Mouse (Mus musculus) CD4-positive helper T cell, adult 2 months (primary cell): ENCODE data around the gene Msi2.

Experiments
- DNase-seq: peaks from one replicate; pipeline ENCODE4 v3.0.0-alpha.2; 2012; ENCODE audit warnings: low read depth, missing footprints, low spot score

Gene Msi2

DNA sequence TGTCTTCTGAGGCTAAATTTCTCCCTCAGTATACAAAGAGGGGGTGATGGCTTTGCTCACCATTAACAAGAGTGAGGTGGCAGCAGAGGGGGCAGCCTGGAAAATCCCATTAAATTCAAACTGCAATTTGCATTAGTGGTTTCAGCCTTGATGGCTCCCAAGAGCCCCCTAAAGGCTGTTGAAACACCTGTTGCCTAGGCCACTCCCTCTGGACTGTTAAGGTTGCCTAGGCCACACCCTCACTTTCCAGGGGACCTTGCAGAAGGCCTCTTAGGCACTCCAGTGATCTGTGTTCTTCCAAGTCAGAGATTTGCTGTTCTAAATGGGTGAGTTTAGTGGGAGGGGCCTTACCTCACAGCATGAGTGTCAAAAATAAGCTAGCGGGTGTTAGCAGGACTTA is 232.3 kb downstream of the Msi2 start:
- no peak for DNase-seq

GRCm38 (mm10) chr11:88485088-88485487 is 233.2 kb downstream of the Msi2 start:
- no peak for DNase-seq

- no peak for DNase-seq
These were observed 234.3 kb downstream of the Msi2 start for GRCm38 (mm10) chr11:88484047-88484446.

DNA sequence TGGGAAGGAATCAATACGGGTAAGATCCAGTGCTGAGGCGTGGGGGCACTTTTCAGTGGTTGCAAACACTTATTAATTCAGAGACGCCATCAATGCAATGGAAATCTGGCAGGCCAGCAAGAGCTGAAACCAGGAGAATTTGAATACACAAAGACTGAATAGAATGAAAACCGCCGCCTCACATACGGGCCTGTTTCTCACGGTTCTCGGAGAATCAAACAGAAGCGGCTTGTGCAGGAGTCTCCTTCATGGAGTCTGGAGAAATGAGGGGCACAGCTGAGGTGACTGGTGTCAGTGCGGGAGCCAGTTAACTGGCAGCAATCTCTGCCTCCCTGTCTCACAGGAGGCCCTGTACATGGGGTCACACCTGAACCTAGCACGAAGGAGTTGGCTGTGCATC is 235.7 kb downstream of the Msi2 start:
- DNase-seq: no peak

DNA sequence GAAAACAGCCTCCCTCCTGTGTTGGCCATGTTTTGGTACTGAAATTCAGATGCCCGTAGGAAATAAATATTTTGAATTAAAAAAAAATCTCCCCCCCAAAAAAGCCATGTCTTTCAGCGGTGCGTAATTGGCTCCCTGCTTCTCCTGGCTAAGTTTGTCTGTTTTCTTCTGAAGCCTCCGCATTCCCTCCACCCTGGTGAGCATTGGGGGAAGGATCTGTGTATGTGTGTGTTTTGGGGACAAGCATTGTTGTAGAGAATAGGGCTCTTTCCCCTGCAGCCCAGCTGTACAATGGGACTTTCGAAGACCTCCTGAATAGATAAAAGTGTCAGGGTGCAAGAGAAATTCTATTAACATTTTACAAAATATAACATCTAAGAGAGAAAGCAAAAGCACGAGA is 236.1 kb downstream of the Msi2 start:
- DNase-seq: no peak

GRCm38 (mm10) chr11:88481602-88482161 is 236.6 kb downstream of the Msi2 start:
- no peak for DNase-seq

- no peak for DNase-seq
These were observed 237.2 kb downstream of the Msi2 start for GRCm38 (mm10) chr11:88481092-88481601.

GRCm38 (mm10) chr11:88479498-88479897 is 238.8 kb downstream of the Msi2 start:
- DNase-seq: no peak

DNA sequence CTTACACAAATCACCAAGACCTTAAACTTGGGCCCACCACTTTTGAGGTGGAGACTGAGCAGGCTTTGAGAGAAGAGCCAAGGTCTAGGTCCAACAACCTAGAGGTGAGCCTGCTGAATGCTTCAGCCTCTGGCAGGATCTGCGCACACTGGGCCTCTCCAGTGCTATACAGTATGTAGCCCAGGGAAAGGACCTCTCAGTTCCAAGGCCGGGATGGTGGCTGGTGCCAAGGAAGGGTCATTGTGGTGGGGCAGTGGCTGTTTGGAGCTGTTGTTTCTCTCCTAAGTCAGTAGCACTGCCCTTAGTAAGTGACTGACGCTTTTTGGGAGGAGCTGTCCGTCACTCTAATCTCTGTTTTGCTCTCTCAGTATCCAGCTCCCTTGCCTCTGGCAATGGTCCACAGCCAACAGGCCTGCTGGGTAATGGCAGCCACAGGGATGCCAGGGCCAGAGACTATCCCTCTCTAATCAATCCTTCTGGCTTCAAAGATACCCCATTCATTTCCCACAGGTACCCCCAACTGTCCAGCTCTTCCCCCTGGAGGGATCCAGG is 243.3 kb downstream of the Msi2 start:
- no peak for DNase-seq

GRCm38 (mm10) chr11:88472731-88473130 is 245.6 kb downstream of the Msi2 start:
- no peak for DNase-seq

GRCm38 (mm10) chr11:88471981-88472647 is 246.2 kb downstream of the Msi2 start:
- no peak for DNase-seq

GRCm38 (mm10) chr11:88470599-88470998 is 247.7 kb downstream of the Msi2 start:
- DNase-seq: no peak

GRCm38 (mm10) chr11:88468996-88469395 is 249.3 kb downstream of the Msi2 start:
- DNase-seq: no peak

DNA sequence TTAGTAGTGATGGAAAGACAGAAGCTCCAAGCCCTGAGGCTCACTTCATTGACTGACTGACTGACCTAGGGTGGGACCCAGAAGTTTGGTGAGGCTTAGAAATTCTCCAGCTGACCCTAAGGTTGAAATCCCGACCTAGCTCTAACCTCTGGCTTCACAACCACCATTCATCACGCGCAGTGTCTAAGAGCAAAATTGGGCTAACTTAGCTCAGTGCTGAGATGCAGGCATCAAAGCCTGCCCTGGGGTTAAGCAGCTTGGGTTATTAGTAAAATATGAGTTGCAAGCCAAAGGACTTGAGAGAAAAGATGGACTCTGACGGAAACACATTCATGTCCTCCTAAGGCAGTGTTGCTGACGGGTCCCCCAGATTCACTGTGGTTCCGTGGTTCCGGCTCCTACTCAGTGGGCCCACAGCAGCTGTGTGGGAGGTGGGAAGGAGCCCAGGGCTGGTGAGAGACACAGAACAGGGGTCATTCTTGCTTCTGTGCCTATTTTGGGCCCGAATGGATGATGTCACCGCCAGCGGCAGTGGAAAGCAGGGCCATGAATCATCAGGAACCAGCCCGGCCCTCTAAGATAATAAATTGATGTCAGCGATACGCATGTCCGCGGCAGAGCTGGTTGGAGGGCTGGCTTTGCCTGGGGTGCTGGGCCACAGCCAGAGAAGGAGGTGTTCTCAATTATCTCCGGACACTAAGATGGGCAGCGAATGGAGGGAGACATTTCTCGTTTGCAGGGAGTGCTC is 250.6 kb downstream of the Msi2 start:
- DNase-seq: peak; percentile 10

GRCm38 (mm10) chr11:88463951-88464350 is 254.4 kb downstream of the Msi2 start:
- no peak for DNase-seq

GRCm38 (mm10) chr11:88462789-88463188 is 255.5 kb downstream of the Msi2 start:
- no peak for DNase-seq

DNA sequence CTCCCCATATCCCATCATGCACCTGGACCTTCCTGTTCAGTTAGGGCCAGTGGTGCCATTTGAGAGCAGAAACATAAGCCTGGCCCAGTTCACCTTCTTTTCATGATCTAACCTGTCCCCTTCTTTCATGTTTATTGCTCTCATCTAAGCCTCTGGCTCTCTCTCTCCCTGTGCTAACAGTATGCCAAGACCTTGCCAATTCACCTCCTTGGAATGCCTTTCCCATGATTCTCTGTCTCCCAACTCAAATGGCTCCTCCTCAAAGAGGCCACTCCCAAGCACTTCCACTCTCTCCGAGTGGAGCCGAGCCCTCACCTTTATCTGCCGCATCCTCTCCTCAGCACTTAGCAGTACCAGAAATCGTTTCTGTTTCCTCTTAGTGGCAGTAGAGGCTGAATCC is 256.7 kb downstream of the Msi2 start:
- DNase-seq: no peak

GRCm38 (mm10) chr11:88459946-88460736 is 258.2 kb downstream of the Msi2 start:
- no peak for DNase-seq

- DNase-seq: no peak
These were observed 261.0 kb downstream of the Msi2 start for GRCm38 (mm10) chr11:88457241-88457738.

- peak; percentile 78 for DNase-seq
These were observed 263.2 kb downstream of the Msi2 start for GRCm38 (mm10) chr11:88454867-88455806.
